Mouse (Mus musculus): Measurements from ENCODE around the gene Stk24.

DNA sequence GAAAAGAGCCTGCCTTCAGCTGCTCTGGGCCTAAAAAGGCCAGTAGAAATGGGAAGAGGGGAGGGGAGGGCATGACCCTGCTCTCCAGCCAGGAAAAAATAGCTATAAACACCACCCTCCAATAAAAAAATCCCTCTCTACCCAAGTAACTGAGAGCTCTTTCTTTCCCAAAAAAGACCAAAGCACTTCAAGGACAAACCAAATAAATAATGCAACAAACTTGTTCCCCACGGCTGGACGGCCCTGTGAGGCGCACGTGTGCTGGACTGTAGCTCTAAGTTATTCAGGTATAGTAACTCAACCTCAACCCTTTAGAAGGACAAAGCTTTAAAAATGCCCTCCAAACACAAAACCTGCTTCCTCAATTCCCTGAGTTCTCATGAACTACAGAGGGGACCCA, 28.1 kb downstream of the Stk24 start:
- TF ChIP-seq CTCF (IDR thresholded peaks at IDR 0.05) (no peak), EP300 (IDR thresholded peaks at IDR 0.05) (no peak)
